Mouse (Mus musculus) E14TG2a.4 (cell line): ENCODE data around the gene Trim8.
A peak's percentile ranks its signal among the peaks of the same experiment; 100 is the strongest.

ENCODE experiments used
- H3K27me3 ChIP-seq: 2 replicates; pipeline ENCODE4 v1.6.1; 2014; ENCODE audit warnings: low read length, control low read depth; ENCODE audit not compliant: insufficient read depth
- H3K36me3 ChIP-seq: 2 replicates; pipeline ENCODE4 v1.6.1; 2014; ENCODE audit warnings: low read length, control low read depth; ENCODE audit not compliant: insufficient read depth
- H3K4me1 ChIP-seq: replicated peaks from 2 replicates; pipeline ENCODE4 v1.6.1; 2014; ENCODE audit warnings: low read depth, low read length, control low read depth
- H3K4me3 ChIP-seq: replicated peaks from 2 replicates; pipeline ENCODE4 v1.5.1; 2014; ENCODE audit warnings: mild to moderate bottlenecking, low read length
- H3K9me3 ChIP-seq: 2 replicates; pipeline ENCODE4 v1.6.1; 2014; ENCODE audit warnings: low read length, control low read depth
- CTCF ChIP-seq: conservative IDR thresholded peaks from 2 replicates; pipeline ENCODE4 v1.5.1; 2014; ENCODE audit warnings: low read length
- NANOG ChIP-seq: IDR thresholded peaks from 2 replicates; pipeline ENCODE4 v1.6.1; 2014; ENCODE audit warnings: borderline replicate concordance, low read length, mixed read lengths
- POU5F1 ChIP-seq: IDR thresholded peaks from 2 replicates; pipeline ENCODE4 v1.6.1; 2014; ENCODE audit warnings: low read length, borderline replicate concordance

The Trim8 gene

DNA sequence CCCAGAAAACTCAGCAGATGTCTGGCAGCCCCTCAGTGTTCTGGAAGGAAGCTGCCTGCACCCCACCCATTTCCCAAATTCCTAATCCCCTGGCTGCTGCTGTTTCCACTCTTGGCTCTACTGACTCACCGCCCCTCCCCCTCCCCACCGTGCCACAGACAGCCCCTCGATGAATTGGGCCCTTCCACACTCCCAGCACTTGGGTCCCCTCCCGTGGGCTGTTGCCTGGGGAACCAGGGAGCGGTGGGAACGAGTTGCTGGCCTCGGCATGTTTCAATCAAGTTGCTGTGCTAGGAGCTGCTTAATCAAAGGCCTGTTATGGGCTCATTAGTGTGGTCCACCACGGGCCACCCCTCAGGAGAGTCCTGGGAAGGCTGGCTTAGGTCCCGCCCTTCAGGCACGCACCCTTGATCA lies 24.1 kb upstream of the Trim8 start:
- TF ChIP-seq CTCF (no peak), POU5F1 (no peak), NANOG (no peak)
- Histone ChIP-seq H3K4me1 (peaks cover 100% of the 10 kb centered on the region), H3K27me3 (no peaks in the 10 kb centered on the region), H3K9me3 (no peaks in the 10 kb centered on the region), H3K36me3 (peaks cover 35% of the 10 kb centered on the region), H3K4me3 (peak overlapping the region; percentile 64)

DNA sequence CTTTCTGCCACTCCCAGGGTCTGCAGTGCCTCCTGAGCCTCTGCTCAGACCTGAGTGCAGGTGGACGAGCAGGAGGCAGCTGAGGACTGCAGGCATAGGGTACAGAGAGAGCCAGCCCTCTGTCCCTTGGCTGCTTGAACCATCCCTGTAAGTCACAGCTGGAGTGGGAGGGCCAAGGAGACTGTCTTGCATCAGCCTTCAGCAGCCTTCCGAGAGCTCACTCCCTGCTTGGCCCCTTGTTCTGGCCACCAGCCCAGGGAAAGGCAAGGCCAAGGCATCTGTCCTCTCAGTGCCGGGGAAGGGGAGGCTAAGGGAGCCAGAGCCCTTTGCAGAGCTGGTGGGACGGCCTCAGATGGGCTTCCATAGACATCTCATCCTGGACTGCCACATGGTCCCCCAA lies 23.3 kb upstream of the Trim8 start:
- Histone ChIP-seq H3K4me1 (peaks cover 100% of the 10 kb centered on the region), H3K36me3 (peaks cover 35% of the 10 kb centered on the region), H3K9me3 (no peaks in the 10 kb centered on the region), H3K4me3 (peak overlapping the region; percentile 64), H3K27me3 (no peaks in the 10 kb centered on the region)
- no peak for TF ChIP-seq NANOG
- TF ChIP-seq CTCF, result no peak
- no peak for TF ChIP-seq POU5F1

DNA sequence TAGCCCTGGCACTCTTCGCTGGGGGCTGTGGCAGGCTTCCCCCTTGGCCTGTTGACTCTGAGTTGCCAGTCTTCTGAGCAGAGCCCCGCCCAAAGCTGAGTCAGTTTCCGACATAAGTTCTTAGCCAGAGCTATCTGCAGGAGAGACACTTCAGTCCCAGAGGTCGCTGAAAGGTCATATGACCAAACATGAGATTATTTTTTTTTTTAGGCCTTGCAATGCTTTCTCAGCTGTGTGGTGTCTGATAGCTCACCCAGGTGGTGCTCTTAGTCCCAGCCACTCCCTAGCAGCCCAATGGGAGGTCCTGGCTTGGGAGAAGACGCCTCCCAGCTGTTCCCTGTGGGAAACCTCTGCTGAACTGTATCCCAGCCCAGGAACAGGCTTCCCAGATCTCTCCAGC lies 22.7 kb upstream of the Trim8 start:
- no peaks in the 10 kb centered on the region for H3K27me3 ChIP-seq
- TF ChIP-seq NANOG, result no peak
- TF ChIP-seq CTCF, result no peak
- TF ChIP-seq POU5F1, result no peak
- peak overlapping the region; percentile 64 for H3K4me3 ChIP-seq
- peaks cover 100% of the 10 kb centered on the region for H3K4me1 ChIP-seq
- no peaks in the 10 kb centered on the region for H3K9me3 ChIP-seq
- H3K36me3 ChIP-seq, result peaks cover 30% of the 10 kb centered on the region

DNA sequence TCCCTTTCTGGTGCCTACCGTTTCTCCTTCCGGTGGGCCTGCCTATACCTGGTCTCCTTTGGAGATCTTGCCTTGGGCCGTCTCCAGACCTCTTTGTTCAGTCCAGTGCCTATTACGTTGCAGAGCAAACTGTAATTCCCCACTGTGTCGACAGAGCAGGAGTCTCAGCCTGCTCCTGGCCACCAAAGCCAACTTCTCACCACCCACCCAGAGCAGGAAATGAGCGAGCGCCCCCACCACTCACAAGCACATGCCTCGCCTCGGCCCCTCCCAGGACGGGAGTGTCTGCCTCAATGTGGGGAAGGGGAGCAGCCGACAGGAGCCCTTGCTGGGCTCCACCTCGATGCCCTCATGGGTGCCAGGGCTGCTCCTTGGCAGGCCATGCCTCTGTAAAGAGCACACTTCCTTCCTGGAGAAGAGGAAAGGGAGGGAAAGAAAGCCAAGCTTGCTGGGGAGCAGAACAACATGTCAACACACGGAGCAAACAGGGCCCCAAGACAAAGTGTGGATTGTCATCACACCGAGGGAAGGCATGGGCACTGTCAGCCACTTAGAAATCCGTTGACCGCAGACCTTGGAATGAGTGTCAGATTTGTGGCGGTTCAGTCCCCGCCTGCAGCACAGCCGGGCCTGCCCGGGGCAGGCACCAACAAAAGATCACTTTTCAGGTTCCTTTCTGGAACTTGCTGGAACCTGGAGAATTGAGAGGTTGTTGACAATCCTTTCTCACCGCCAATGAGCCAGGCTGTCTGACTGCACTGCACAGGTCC lies 22.0 kb upstream of the Trim8 start:
- no peaks in the 10 kb centered on the region for H3K9me3 ChIP-seq
- peaks cover 100% of the 10 kb centered on the region for H3K4me1 ChIP-seq
- TF ChIP-seq NANOG (no peak), POU5F1 (no peak), CTCF (no peak)
- H3K27me3 ChIP-seq, result no peaks in the 10 kb centered on the region
- peak overlapping the region; percentile 64 for H3K4me3 ChIP-seq
- H3K36me3 ChIP-seq, result peaks cover 24% of the 10 kb centered on the region

DNA sequence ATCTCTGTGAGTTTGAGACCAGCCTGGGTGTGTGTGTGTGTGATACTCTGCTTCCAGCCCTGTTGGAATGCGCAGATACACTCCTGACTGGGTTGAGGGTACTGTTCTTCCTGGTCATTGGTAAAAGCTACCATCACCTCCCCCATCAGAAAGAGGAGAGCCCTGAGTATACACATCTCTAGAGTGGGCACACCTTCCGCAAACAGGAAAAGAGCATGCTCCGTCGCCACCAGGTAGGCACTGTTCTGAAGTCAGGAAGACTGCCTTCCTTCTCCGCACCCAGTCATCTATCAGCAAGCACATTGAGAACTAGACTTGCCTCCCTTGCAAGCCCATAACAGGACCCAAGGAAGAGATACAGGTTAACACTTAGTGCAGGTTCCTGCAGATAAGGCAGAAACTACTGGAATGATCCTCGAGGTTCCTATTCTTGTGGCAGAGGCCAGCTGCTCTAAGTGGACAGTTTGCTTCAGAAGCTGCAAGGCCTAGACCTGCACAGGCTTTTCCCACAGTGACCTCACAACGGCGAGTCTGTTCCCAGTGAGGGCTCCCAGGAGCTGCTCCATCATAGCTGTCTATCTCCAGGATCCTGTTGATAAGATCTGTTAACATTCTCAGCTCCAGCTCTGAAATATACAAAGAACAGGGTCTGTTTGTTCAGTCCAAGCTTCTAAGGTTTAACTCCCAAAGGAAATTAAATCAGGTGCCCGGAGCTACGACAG lies 20.7 kb upstream of the Trim8 start:
- H3K36me3 ChIP-seq, result peaks cover 21% of the 10 kb centered on the region
- TF ChIP-seq NANOG (no peak), CTCF (no peak), POU5F1 (no peak)
- H3K4me1 ChIP-seq, result peaks cover 100% of the 10 kb centered on the region
- H3K4me3 ChIP-seq, result no peak overlapping the region
- H3K9me3 ChIP-seq, result no peaks in the 10 kb centered on the region
- H3K27me3 ChIP-seq, result 0 out of 2 replicates have a peak, but pooled peaks cover 2% of the 10 kb centered on the region

DNA sequence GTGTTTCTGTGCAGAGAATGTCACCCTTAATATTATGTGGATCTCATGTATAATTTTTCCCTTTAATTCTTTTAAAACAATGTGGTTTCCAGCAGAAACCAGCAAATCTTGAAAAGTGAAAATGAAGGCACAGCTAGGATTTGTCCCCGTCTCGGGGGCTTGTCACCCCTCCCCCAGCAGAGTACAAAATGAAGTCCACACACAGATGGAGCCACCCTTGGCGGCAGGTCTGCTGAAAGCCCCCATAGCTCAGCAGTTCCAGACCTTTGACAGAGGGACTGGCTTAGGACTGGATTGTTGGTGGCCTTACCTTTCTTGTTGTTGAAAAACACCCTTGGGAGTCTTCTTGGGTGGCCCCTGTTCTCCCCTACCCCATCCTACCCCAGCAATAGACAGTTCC lies 20.1 kb upstream of the Trim8 start:
- no peak for TF ChIP-seq CTCF
- TF ChIP-seq POU5F1, result no peak
- TF ChIP-seq NANOG, result no peak
- Histone ChIP-seq H3K4me1 (peaks cover 100% of the 10 kb centered on the region), H3K9me3 (no peaks in the 10 kb centered on the region)

DNA sequence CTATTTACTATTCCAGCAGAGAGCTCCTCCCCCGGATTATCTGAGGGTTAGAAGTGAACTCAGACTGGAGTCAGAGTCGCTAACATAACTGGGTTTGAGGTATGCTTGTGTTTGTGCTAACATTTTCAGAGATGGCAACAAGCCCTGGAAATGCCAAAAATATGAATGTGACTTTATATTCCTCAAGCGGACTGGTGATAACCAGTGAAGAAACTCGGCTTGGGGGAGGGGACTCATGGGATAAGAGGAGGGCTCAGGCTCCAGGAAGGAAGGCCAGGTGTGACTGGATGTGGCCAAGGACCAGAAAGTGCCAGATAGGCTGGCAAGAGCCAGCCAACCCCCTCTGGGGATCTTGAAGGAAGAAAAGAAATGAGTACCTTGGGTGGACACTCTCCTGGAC lies 19.7 kb upstream of the Trim8 start:
- no peak for TF ChIP-seq CTCF
- TF ChIP-seq NANOG, result no peak
- no peak for TF ChIP-seq POU5F1
- peaks cover 100% of the 10 kb centered on the region for H3K4me1 ChIP-seq

More for the DNA sequence above, 20.1 kb upstream of the Trim8 start:
- Histone ChIP-seq H3K27me3 (0 out of 2 replicates have a peak, but pooled peaks cover 2% of the 10 kb centered on the region), H3K4me3 (no peak overlapping the region), H3K36me3 (peaks cover 24% of the 10 kb centered on the region; the same call in 1 of the 2 replicates)

DNA sequence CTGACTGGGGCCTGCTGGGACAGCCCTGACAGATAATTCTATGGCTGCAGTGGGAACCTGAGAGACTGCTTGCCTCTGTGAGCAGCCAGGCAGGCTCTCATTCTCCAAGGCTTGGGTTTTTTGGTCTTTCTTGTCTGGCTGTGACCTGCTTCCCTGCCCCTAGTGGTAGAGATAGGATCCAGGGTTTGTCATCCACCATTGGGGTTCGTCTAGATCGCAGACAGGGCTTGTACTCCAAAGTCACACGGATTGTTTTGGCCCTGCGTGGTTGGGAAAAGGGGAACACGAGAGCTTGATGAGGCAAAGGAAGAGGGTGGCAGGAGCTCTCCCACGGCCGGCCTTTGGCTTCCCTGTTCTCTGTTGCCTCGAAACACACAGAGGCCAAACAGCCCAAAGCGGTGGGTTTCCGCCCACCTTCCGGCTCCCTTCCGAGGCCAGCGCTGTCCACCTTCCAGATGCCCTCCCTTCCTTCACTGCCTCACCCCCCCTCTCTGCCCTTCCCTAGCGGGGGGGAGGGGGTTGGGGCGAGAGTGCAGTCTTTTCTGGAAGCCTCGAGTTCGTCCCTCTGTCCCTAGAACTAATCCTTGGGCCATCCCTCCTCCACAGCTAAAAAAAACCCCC lies 18.5 kb upstream of the Trim8 start:
- Histone ChIP-seq H3K4me1 (peaks cover 100% of the 10 kb centered on the region), H3K4me3 (0 out of 2 replicates have a peak overlapping the region, but pooled peaks have one; percentile 4), H3K9me3 (no peaks in the 10 kb centered on the region), H3K36me3 (peaks cover 30% of the 10 kb centered on the region), H3K27me3 (0 out of 2 replicates have a peak, but pooled peaks cover 2% of the 10 kb centered on the region)
- TF ChIP-seq POU5F1 (no peak), CTCF (peak; percentile 40)

More for the DNA sequence above, 19.7 kb upstream of the Trim8 start:
- no peak overlapping the region for H3K4me3 ChIP-seq
- H3K9me3 ChIP-seq, result no peaks in the 10 kb centered on the region
- H3K27me3 ChIP-seq, result 0 out of 2 replicates have a peak, but pooled peaks cover 2% of the 10 kb centered on the region
- H3K36me3 ChIP-seq, result peaks cover 28% of the 10 kb centered on the region
